Mouse (Mus musculus): ENCODE results near the gene Hoxd9. TPM values are rescaled to one million over a fixed set of nuclear protein-coding genes. Genes with fewer than 3 reads are reported as not detected.
A peak's percentile ranks its signal among the peaks of the same experiment; 100 is the strongest.

Gene Hoxd9
- total RNA-seq, 2 experiments from 2014 or later, result not detected

DNA sequence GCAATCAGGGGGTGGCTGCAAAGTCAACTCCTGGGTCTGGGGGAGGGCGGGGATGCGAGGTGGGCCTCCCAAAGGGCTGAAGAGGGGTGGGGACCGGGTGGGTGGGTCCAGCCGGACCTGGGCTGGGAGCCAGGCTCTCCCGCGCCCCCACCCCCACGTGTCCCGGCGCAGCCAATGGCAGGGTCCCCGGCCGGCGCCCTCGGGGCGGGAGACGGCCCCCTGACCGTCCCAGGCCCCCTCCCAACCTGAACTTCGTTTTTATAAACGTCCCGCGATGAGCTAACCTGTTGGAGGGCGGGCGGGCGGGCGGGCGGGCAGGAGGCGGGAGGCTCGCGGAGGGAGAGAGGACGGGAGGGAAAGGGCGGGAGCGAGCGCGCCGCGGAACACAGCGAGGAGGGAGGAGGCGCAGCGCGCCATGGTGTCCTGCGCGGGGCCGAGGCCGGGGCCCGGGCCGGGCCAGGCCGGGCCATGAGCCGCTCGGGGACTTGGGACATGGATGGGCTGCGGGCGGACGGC is 29.6 kb upstream of the Hoxd9 start, which contains the start of gene Hoxd13:
TSS of gene Hoxd13 (plus strand) at position 469 of the 516 bp plus-strand sequence.
- no peak for ATAC-seq (replicated peaks; ENCODE audit: low FRiP score, low TSS enrichment, poor library complexity, severe bottlenecking)

DNA sequence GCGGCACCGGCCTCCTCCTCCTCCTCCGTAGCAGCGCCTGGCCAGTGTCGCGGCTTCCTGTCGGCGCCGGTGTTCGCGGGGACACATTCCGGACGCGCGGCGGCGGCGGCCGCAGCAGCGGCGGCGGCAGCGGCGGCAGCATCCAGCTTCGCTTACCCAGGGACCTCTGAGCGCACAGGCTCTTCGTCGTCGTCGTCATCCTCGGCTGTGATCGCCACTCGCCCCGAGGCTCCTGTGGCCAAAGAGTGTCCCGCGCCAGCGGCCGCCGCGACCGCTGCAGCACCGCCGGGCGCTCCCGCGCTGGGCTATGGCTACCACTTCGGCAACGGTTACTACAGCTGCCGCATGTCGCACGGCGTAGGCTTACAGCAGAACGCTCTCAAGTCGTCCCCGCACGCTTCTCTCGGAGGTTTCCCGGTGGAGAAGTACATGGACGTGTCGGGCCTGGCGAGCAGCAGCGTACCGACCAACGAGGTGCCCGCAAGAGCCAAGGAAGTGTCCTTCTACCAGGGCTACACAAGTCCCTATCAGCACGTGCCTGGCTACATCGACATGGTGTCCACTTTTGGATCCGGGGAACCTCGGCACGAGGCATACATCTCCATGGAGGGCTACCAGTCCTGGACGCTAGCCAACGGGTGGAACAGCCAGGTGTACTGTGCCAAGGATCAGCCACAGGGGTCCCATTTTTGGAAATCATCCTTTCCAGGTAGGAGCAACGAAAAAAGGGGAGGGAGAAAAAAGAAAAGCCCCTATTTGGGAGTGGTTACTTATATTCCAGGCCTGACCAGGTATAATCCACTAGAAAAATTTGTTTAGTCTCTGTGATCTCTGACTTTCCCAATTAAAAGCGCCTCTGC is 28.9 kb upstream of the Hoxd9 start:
- no peak for ATAC-seq (replicated peaks; ENCODE audit: low FRiP score, low TSS enrichment, poor library complexity, severe bottlenecking)

DNA sequence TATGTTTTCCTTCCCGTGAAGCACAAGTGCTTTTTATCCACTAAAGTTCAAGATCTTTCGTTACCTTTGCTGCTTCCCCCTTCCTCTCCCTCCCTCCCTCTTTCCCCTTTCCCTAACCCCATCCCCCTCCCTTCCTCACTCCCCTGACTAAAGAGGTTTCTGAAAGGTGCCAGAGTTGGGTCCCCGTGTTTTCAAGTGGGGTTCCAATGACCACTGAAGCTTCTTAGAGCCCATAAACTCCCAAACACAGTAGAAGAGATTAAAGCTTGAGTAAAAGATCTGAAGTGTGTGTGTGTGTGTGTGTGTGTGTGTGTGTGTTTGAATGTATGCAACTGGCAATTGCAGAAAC is 28.3 kb upstream of the Hoxd9 start:
- ATAC-seq (replicated peaks; ENCODE audit: low FRiP score, low TSS enrichment, poor library complexity, severe bottlenecking), result no peak

DNA sequence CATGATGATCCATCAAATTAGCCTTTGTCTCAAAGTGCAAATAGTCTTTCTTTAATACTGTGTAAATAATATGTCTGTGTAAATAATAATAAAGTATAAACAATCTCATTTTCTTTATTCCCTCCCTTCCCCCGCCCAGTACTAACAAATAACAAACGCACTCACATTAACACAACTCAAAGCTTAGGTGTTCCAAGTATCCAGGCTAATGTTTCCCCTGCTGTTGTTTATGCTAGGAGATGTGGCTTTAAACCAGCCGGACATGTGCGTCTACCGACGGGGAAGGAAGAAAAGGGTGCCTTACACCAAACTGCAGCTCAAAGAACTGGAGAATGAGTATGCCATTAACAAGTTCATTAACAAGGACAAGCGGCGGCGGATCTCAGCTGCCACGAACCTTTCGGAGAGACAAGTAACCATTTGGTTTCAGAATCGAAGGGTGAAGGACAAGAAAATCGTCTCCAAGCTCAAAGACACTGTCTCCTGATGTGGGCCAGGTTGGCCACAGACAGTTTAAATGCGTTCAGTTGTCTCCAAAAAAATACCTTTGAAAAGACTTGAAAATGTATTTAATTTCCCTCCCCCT is 27.8 kb upstream of the Hoxd9 start:
- no peak for ATAC-seq (replicated peaks; ENCODE audit: low FRiP score, low TSS enrichment, poor library complexity, severe bottlenecking)

DNA sequence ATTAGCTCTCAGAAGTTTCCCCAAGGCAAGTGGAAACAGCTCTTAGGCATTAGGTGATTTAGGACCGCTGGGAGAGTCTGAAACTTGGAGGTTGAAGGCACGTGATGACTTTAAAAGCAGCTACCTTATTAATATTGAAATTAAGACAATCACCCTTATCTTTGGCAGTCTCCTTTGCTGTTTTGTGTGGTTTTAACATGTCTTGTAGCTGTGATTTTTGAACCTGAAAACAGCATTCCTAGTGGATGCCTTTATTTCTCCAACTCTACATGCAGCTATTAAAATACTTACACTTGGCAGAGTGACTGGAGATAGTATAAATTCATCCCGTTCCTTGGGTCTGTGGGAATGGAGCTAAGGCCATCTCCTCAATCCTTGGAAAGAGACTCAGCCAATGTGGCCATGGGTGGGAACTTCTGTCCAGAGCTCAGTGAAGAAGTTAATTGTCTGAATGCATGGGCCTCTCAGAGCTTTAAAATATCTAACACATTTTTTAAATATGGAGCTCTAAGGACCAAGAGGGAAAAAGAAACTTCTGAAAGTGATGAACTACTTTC is 26.8 kb upstream of the Hoxd9 start:
- ATAC-seq (replicated peaks; ENCODE audit: low FRiP score, low TSS enrichment, poor library complexity, severe bottlenecking), result no peak

DNA sequence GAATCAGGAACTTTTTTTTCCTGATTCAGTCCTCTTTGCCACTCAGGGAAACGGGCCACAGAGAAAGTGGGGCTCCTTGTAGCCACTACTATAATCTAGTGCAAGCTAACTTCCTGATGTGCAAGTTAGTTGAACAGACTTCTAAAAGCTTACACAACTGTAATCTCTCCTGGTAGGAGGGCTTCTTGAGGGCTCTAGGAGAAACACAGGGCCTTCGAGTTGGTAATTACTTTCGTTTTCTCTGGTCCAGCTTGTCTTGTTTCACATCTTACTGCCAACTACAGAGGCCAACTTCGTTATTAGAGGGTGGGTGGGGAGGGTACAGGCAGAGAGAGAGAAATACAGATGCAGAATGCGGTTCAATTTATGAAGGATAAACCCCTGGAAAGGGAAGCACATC is 25.7 kb upstream of the Hoxd9 start:
- ATAC-seq (replicated peaks; ENCODE audit: low FRiP score, low TSS enrichment, poor library complexity, severe bottlenecking), result no peak

DNA sequence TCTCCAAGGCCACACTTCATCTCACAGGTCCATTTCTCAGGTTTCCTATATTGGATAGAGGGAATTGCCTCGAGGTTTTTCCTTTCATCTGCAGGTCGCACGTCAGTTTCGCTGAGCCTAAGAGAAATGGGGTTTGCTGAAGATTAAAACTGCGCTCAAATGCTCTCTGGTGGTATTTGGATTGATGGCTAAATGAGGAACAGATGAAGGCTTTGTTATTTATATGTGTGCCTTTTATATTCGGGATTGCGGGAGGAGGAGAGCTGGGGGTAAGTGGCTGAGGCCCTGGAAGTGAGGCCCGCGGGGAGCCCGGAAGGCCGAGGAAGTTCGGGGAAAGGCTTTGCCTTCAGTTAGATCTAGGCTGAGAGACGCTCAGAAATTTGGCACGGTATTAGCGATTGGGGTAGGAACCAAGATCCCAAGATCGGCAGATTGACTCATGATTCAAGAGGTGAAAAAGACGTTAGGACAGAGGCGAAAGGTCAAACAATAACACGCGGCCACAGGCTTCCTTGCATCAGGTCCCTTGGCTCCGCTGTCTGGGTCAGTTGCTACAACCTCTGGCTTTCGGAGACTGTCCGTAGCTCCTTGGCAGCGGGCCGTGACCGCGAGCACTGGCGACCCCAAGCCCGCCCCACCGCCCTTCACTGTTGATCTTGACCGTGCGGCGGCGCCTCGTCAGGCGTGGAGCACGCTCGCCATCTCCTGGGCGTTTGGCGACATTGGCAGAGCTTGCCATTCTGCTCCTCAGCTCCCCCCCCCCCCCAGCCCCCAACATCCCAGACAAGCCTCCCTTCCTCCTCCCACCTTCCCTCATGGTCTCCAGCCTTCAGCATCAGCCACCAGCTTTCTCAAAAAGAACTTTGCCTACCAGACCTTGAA is 24.8 kb upstream of the Hoxd9 start:
- ATAC-seq (replicated peaks; ENCODE audit: low FRiP score, low TSS enrichment, poor library complexity, severe bottlenecking), result peak; percentile 69

DNA sequence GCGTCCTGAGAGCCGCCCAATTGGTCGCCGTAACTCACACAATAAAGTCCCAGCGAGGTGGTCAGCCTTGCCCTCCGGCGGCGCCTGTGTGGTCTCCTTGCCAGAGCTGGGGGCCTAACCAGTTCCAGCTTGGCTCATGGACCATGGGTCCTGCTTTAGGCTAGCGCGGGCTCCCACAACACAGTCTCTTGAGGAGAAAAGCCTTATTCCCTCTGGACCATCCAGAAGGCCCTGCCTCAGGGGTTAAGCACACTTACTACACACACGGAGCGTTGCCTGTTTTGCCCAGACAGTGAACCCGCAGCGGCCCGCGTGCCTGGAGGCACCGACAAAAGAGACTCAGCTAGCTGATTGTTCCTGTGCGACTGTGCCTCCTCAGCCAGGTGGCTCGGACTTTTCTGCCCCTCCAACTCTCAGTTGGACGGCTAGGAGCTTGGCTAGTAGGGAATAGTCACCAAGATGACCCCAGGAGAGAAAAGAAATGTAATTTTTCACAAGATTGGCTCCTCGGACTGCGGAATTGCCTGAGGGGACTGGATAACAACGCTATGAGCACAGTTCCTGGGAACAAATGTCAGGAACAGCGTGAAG is 23.6 kb upstream of the Hoxd9 start:
- no peak for ATAC-seq (replicated peaks; ENCODE audit: low FRiP score, low TSS enrichment, poor library complexity, severe bottlenecking)

DNA sequence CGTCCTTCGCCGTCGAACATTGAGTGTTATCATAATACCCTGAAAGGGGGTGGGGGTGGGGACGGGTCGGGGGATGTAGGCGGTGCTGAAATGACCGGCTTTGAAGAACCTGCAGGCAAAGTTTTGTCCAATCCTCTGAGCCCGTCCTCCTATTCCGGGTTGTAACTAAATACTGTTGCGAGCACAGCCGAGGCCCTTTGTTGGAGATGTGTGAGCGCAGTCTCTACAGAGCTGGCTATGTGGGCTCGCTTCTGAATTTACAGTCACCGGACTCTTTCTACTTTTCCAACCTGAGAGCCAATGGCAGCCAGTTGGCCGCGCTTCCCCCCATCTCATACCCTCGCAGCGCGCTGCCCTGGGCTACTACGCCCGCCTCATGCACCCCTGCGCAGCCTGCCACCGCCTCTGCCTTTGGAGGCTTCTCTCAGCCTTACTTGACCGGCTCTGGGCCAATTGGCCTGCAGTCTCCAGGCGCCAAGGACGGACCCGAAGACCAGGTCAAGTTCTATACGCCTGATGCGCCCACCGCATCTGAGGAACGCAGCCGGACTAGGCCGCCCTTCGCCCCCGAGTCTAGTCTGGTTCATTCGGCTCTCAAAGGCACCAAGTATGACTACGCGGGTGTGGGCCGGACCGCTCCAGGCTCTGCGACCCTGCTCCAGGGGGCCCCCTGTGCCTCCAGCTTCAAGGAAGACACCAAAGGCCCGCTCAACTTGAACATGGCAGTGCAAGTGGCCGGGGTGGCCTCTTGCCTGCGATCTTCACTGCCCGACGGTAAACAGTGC is 22.5 kb upstream of the Hoxd9 start, which contains the start of gene Hoxd12:
TSS of gene Hoxd12 (plus strand) at position 133 of the 785 bp plus-strand sequence.
- ATAC-seq (replicated peaks; ENCODE audit: low FRiP score, low TSS enrichment, poor library complexity, severe bottlenecking), result no peak

DNA sequence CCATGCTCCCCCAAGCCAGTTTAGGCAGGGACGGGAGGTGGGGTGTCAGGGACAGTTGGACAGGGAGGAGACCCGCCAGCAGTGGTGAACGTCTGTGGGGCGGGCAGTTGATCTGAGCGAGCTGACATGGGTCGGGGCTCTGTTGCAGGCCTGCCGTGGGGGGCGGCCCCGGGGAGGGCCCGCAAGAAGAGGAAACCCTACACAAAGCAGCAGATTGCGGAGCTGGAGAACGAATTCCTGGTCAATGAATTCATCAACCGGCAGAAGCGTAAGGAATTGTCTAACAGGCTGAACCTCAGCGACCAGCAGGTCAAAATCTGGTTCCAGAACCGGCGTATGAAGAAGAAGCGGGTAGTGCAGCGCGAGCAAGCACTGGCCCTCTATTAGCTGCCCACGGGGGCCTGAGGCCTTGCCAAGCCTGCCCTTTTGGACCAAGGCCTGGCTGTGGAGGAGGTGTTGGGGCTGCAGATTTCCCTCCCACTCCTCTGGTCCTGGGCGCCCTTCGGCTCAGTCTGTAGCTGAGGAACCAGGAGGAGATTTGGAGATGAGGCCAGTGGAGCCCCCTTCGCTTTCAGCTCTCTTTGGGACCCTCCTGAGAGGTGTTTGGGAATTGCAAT is 21.8 kb upstream of the Hoxd9 start:
- no peak for ATAC-seq (replicated peaks; ENCODE audit: low FRiP score, low TSS enrichment, poor library complexity, severe bottlenecking)

DNA sequence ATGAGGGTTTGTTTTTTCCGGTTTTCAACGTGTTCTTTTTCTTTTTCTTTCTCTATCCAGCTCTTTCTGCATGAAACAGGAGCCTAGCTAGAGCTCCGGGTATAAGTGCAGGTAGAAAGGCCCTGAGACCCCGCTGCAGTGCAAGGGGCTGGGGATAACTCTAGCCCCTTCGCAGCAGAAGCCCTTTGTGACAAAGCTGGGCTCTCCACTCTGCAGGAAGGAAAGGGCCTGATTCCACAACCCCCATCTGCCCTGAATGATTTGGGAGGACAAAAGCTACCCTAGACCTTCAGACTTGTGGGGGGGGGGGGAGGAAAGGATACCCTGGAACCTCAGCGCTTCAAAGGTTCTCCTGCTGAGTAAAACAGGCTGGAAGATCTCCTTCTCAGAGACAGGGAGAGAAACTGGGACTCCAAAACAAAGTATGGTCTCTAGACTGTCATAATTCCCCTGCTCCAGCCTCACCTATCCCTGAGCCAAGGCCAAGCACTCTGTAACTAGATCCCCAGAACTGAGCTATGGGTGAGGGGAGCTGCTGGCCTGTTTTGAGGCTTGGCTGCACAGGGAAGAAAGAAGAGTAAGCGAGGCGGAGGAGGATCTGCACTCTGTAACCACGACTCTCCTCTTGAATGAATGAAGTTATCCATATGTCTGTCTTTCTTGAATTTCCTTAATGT is 21.0 kb upstream of the Hoxd9 start:
- ATAC-seq (replicated peaks; ENCODE audit: low FRiP score, low TSS enrichment, poor library complexity, severe bottlenecking), result no peak

DNA sequence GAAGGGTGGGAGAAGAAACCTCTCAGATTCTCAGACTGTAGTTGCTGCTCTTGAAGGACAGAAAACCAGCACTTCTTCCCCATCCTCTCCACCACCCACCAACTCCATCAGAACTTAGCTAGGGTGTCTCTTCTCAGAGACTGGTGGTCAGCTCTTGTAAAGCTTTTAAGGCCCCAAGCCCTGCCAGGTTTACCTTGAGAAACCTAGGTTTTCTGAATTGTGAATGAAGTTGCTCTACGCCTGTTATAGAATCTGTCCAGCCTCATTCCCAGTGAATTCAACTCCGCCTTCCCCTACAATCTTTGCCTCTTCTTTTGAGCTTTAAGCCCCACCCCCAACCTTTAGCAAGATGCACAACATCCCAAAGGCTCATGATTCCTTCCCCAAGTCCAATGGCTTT is 20.4 kb upstream of the Hoxd9 start:
- ATAC-seq (replicated peaks; ENCODE audit: low FRiP score, low TSS enrichment, poor library complexity, severe bottlenecking), result no peak

DNA sequence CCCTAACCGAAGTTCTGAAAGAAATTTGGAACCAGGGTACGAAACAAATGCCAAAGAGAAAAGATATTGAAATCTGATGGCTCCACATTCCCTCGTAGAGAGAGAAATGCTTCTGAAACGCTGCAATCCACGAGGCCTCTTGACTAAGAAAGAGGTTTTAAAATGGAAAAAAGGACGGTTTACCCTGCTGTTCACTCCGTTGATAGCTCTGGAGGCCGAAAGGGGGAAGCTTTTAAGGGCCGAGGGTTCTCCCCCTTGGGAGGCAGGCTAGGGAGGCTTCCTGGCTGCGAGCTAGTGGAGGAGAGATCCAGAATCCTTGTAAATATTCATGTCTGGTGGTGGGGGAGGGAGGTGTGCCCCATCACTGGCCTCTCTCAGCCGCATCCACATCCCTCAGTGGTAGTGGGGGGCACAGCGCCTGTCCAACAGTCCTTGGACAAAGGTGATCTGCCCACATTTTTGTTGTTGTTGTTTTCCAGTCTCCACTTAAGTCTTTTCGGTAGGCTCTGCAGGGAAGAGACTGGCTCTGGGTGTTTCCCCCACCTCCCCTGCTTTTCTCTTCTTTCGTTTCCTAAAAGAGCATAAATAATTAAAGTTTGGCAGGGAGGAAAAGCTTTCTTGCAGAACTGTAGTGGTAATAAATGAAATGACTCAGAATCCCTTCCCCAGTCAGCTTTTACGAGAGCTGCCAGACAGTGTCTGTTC is 18.5 kb upstream of the Hoxd9 start, which contains the start of gene Hoxd11:
TSS of gene Hoxd11 (plus strand) at position 667 of the 705 bp plus-strand sequence.
- no peak for ATAC-seq (replicated peaks; ENCODE audit: low FRiP score, low TSS enrichment, poor library complexity, severe bottlenecking)

DNA sequence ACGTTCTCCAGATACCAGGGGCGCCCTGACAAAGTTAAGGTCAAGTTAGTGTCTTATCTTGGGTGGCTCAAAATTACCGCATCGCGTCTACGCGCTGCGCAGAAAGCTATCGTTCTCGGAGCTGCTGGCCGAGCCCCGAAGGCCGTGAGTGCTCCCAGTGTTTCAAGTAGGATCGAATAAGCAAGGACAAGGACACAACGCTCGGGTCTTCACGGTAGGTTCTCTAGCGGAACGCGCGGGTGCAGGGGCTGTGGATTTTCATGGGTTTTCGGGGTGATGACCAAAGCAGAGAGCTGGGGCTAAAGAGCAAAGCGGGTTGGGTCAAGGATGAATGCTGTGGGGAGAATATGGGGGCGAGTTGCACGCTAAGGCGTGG is 17.9 kb upstream of the Hoxd9 start:
- no peak for ATAC-seq (replicated peaks; ENCODE audit: low FRiP score, low TSS enrichment, poor library complexity, severe bottlenecking)

DNA sequence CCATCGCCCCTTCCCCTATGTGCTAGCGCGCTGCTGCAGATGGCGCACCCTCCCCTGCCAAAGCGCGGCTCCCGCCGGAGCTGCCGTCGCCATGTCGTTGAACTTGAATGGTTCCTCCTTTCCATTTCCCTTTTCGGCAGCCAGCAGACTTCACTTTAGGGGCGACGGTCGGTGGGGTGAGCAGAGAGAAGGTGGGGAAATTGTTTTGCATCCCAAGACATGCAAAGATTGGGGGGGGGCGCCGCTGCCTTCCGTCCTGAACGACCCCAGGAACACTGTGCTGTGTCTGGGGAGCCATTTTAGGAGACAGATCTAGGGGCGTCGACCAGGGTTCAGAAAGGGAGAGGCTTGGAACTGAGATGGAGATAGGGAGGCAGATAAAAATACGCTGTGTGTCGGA is 17.5 kb upstream of the Hoxd9 start:
- no peak for ATAC-seq (replicated peaks; ENCODE audit: low FRiP score, low TSS enrichment, poor library complexity, severe bottlenecking)

DNA sequence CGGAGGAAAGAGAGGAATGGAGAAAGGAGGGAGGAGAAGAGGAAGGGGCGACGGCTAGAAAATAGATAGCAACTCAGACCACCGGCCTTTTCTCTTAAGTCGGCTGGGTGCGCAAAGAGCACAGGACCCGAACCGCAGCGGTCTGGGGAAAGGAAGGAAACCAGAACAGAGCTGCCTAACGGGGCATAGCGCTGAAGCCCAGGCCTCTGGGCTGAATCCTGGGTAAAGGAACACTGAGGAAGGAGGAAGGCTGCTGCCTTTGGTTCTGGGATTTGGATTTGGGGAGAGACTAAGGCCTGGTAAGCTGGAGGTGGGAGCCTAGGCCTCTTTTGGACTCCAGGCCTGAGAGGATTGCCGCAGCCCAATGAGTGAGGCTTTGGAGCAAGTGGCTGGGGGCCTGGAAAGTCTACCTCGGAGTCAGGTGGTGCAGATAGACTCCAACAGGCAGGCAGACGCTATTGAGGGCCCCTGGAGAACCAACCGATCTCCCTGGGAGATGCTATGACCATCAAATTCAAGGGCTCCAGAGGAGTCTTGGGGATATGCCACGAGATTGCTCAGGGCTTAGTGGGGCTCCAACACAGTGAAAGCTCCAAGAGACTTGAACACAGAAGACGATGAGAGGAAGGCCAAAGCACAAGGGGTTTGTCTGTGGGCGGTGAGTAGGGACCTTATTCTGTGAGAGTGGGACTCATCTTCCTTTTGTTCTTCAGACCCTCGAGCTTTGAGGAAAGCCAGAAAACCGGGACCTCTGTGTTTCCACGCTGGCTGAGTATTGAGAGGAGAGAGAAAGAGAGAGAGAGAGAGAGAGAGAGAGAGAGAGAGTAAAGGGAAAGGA is 16.7 kb upstream of the Hoxd9 start:
- ATAC-seq (replicated peaks; ENCODE audit: low FRiP score, low TSS enrichment, poor library complexity, severe bottlenecking), result no peak
